Mouse (Mus musculus) urinary bladder, adult 18-20 months (tissue): ENCODE measurements around the gene Kmt2d.
"Not testable (repeated sequence)": the region's sequence is repeated elsewhere in the genome, so short reads cannot be mapped to it uniquely, and the experiment has no call there.

Experiments used
- DNase-seq, 2 experiments: peaks; one replicate each; pipeline ENCODE4 v3.0.0; 2022; ENCODE audit warnings: low spot score in 2 of 2, mixed read lengths in 2 of 2

The Kmt2d gene

DNA sequence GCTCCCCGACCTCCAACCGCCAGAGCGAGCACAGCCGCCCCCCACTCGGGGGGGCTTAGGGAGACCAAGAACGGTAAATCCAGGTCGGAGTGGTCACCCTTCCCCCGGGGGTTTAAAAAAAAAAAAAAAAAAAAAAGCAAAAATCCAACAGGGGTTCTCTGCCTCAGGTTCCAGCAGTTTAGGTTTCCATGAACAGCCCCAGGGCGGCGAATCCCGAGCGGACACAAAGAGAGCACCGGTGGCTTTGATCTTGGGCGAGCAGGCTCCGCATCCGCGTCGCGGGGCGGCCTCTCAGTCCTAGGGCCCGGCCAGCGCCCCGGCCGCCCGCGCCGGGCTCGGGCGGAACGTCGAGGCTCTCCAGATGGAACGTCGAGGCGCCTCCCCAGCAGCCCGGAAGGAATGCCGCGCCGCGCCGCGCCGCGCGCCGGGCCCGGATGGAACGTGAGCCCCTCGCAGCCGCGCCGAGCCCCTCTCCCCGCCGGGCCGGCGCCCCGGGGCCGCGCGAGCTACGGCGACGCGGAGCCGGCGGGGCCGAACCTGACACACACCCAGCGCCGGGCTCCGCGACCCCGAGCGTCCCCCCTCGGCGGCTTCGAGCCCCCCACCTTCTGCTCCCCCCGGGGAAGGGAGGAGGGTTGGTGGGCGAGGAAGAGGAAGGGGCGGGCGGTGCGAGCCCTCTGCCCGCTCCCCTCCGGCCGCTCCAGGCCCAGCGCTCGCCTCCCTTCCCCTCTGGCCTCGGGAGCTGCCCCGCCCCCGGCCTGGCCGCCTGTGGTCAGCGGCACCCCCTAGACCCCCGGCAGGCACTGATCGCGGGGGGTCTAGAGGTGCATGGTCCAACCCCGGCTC, at the start of gene Kmt2d:
TSS of gene Kmt2d (minus strand) at position 135 of the 846 bp plus-strand sequence.
- DNase-seq = no peak

- not testable (repeated sequence) for DNase-seq
Observed at GRCm38 (mm10) chr15:98918499-98918895, 47.5 kb upstream of the Kmt2d start.

GRCm38 (mm10) chr15:98917538-98918498, 46.8 kb upstream of the Kmt2d start, which contains the start of gene Lmbr1l:
Gene Lmbr1l (minus strand): TSS chr15:98918231.
- peak; percentile 95 to 100 for DNase-seq

GRCm38 (mm10) chr15:98917091-98917490, 46.1 kb upstream of the Kmt2d start:
- no peak for DNase-seq

DNA sequence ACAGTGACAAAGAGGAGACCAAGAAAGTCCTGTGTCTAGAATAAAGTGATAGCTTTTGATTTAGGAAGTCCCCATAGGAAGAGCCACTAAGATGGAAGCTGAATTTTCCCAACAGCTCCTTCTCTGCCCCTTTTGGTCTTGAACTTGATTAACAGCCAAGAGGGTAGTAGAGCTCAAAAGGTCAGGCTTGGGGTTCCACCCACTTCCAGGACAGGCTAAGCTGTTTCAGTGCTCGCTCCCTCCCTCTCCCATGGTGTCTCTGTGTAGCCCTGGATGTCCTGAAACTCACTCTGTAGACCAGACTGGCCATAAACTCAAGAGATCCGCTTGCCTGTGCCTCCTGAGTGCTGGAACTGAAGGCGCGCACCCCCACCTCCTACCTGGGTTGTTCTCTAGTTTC, 45.0 kb upstream of the Kmt2d start:
- DNase-seq = no peak

DNA sequence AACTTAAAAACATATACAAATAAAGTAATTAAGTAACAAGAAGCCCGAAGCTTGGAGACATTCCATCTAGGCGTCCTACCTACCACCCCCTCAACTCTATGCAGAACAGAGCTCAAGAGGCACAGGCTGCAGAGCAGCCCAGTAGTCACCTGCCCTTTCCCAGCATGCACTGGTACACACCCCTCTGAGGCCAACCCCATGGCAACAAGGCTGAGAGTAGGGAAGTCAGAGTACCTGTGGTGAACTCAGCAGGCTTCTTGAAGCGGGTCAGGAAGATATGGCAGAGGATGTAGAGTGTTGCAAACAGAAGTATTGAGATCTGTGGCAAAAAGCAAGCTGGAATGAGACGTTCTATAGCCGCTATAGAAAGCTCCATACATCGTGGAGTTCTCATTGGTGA, 43.9 kb upstream of the Kmt2d start:
- DNase-seq = no peak

GRCm38 (mm10) chr15:98904692-98905091, 33.7 kb upstream of the Kmt2d start:
- no peak for DNase-seq

GRCm38 (mm10) chr15:98902600-98902999, 31.6 kb upstream of the Kmt2d start:
- DNase-seq = no peak

GRCm38 (mm10) chr15:98901530-98901929, 30.5 kb upstream of the Kmt2d start:
- no peak for DNase-seq

- DNase-seq = no peak
Observed at GRCm38 (mm10) chr15:98897928-98898800, 27.2 kb upstream of the Kmt2d start, which contains the start of gene Dhh. Gene Dhh (minus strand): TSS chr15:98898540.

- no peak for DNase-seq
Observed at GRCm38 (mm10) chr15:98897495-98897894, 26.5 kb upstream of the Kmt2d start.

GRCm38 (mm10) chr15:98895635-98896589, 24.9 kb upstream of the Kmt2d start:
- DNase-seq = no peak

- DNase-seq = no peak
Observed at GRCm38 (mm10) chr15:98894746-98895634, 24.0 kb upstream of the Kmt2d start.

- DNase-seq = peak in 1 of 2 experiments; percentile 52
Observed at GRCm38 (mm10) chr15:98893940-98894745, 23.1 kb upstream of the Kmt2d start, which contains the start of gene Rhebl1. Gene Rhebl1 (minus strand): TSS chr15:98894540.

DNA sequence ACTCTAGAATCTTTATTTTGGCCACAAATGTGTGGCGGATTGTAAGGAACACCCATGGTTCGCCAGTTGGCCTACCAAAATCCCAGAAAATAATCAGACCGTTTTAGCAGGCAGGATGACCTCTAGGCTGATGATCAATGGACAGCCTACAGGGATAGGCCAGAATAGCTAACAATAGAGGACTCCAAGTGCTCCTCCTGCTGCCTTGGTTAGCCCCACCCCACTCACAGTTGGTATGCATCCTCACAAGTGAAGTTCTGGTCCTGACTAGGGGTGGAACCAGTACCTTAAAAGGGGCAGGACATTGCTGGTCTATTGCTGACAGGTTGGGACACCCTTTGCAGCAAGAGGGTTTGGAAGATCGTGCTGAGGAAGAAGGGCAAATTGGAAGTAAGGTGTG, 22.0 kb upstream of the Kmt2d start:
- DNase-seq = no peak

DNA sequence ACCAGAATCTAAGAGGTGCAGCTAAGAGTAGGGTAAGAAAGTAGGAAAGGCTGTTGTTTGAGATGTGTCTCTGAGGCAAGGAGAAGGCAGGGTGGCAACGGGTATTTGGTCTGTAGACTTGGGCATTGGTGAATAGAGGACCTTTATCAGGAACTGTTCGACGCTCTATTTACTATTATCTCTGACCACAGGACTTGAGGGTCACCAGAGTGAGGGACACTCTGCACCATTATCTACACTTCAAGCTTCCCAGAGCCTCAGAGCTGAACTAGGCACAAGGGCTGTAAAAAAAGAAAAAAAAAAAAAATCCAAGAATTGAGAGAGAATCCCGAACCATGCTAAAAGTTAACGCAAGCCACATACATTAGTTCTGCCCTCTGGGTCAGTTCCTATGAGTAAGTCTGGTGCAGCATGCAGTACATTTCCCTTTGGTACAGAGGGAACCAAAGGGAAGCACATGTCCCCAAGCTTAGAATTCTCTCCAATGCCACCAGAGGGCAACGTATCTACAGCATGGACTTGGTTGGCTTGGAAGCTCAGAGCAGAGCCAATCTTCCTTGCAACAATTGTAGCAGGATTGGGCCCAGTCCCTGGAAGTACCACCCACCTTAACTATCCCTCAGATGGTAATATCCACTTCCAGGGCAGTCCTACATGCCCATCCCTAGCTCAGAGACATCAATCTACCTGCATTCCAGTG, 21.1 kb upstream of the Kmt2d start:
- no peak for DNase-seq

DNA sequence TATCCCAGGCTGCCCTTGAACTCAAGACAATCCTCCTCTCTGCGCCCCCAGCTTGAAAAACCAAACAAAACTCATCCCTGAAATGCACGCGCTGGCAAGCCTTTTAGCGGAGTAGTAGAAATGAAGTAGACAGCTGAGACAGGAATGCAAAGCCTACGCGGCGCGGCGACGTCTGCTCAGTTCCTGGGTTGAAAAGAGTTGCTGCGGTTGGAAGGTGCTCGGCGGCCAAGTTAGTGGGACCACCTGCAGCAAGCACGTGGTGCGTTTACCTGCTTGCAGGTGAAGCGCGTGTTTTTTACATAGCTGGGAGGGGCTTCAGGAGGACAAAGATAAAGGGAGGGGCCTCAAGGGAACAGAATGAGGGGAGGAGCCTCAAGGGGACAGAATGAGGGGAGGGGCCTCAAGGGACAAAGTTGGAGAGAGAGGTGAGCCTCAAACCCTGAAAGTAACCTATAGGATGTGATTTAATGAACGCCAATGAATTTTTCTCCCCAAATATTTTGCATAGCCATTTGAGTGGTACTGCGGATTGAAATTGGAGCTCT, 20.3 kb upstream of the Kmt2d start:
- DNase-seq = no peak
